Mouse (Mus musculus): Measurements from ENCODE around the gene H2afy2.

GRCm38 (mm10) chr10:61736671-61737078 lies 47.3 kb downstream of the H2afy2 start:
- no peak for TF ChIP-seq CTCF (IDR thresholded peaks at IDR 0.05; ENCODE audit: borderline replicate concordance, insufficient read depth, low read length)
- no peak for TF ChIP-seq POLR2A (IDR thresholded peaks at IDR 0.05; ENCODE audit: low read depth, low read length)

Measured in embryonic fibroblast, embryonic 13.5 days (primary cell).